Comparison of ENCODE assay signal across 9 mouse cellular contexts in the genomic region with DNA sequence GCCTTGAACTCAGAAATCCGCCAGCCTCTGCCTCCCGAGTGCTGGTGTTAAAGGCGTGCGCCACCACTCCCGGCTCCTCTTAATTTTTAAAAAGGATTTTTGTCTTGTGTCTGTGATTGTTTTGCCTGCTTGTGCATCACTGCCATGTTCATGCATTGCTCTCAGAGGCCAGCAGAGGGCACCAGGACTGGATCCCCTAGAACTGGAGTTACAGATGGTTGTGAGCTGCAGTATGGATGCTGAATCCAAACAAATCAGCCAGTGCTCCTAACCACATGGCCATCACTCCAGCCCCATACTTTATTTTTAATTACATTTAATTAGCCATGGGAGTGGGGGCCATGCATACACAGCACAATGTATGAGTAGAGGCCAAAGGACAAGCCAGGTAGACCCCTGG. TPM values are rescaled to one million over a fixed set of nuclear protein-coding genes. Genes with fewer than 3 reads are reported as not detected.
DNase-seq lines count a peak whose midpoint lies in the region; ATAC-seq and TF ChIP-seq lines count a peak whose summit lies in the region.
"Had no signal": no experiment of that assay in that cellular context is flagged by ENCODE, and none has a peak within 500 bp of the region (broad histone marks: within the 10 kb centered on the region; RNA-seq: fewer than 3 reads in every experiment).

No protein-coding gene starts in this region.

- TF ChIP-seq EP300 in heart, adult 2 months (IDR thresholded peaks at IDR 0.05; ENCODE audit: insufficient read depth, low read depth, low read length) = no peak

- no peak overlapping the region for H3K4me2 ChIP-seq in heart, embryonic 11.5 days
- no peak overlapping the region for H3K4me2 ChIP-seq in forebrain, postnatal 0 days (ENCODE audit: low read depth)
- H3K4me2 ChIP-seq: limb, embryonic 12.5 days had no signal

- H3ac ChIP-seq in C2C12 (ENCODE audit: control insufficient read depth, insufficient read length, low read depth) = no peak overlapping the region

- H3K4me3 ChIP-seq in heart, adult 2 months = no peak overlapping the region
- no peak overlapping the region for H3K4me3 ChIP-seq in heart, embryonic 11.5 days (ENCODE audit: low read depth, low read length)
- no peak overlapping the region for H3K4me3 ChIP-seq in C2C12 (ENCODE audit: insufficient read depth, poor library complexity, severe bottlenecking)
- no peak overlapping the region for H3K4me3 ChIP-seq in forebrain, postnatal 0 days (ENCODE audit: low read depth, low read length)
- H3K4me3 ChIP-seq: limb, embryonic 12.5 days had no signal

- no peaks in the 10 kb centered on the region for H3K4me1 ChIP-seq in heart, adult 2 months (ENCODE audit: control insufficient read depth, insufficient read depth, low read length)
- no peaks in the 10 kb centered on the region for H3K4me1 ChIP-seq in heart, embryonic 11.5 days (ENCODE audit: control insufficient read depth, insufficient read depth, low read length)
- no peaks in the 10 kb centered on the region for H3K4me1 ChIP-seq in forebrain, postnatal 0 days (ENCODE audit: insufficient read depth)
- H3K4me1 ChIP-seq: limb, embryonic 12.5 days had no signal

- peak; percentile 81 for TF ChIP-seq CTCF in heart, adult 2 months (IDR thresholded peaks at IDR 0.05)
- peak; percentile 41 for TF ChIP-seq CTCF in C2C12 (IDR thresholded peaks at IDR 0.05; ENCODE audit: control insufficient read depth, insufficient read depth, insufficient read length)
- peak; percentile 76 for TF ChIP-seq CTCF in forebrain, postnatal 0 days (IDR thresholded peaks at IDR 0.05; ENCODE audit: low read depth)

- no peaks in the 10 kb centered on the region for H3K79me2 ChIP-seq in heart, adult 2 months (replicated peaks; ENCODE audit: control insufficient read depth, insufficient read depth, low read length)
- no peaks in the 10 kb centered on the region for H3K79me2 ChIP-seq in C2C12 (ENCODE audit: control insufficient read depth, insufficient read depth)

- TF ChIP-seq POLR2A in heart, adult 2 months (IDR thresholded peaks at IDR 0.05; ENCODE audit: insufficient read depth, low read depth, low read length) = no peak

- H3K9me3 ChIP-seq in heart, embryonic 11.5 days (replicated peaks; ENCODE audit: control insufficient read depth, low read length) = no peaks in the 10 kb centered on the region
- H3K9me3 ChIP-seq in forebrain, postnatal 0 days (ENCODE audit: low read length) = no peaks in the 10 kb centered on the region

- no peaks in the 10 kb centered on the region for H3K27me3 ChIP-seq in heart, adult 2 months (ENCODE audit: control insufficient read depth, insufficient read depth, low read length)
- no peaks in the 10 kb centered on the region for H3K27me3 ChIP-seq in heart, embryonic 11.5 days (ENCODE audit: control insufficient read depth, insufficient read depth, low read length)
- H3K27me3 ChIP-seq in C2C12 (ENCODE audit: control insufficient read depth, insufficient read depth, insufficient read length) = peaks cover 4% of the 10 kb centered on the region
- H3K27me3 ChIP-seq in forebrain, postnatal 0 days (ENCODE audit: insufficient read depth, low read length) = no peaks in the 10 kb centered on the region
- H3K27me3 ChIP-seq: limb, embryonic 12.5 days had no signal

- no peak for ATAC-seq in heart, embryonic 11.5 days (replicated peaks; ENCODE audit: insufficient number of reproducible peaks, low FRiP score, low TSS enrichment)
- peak; percentile 43 for ATAC-seq in activated CD4-positive, CD25-positive, alpha-beta regulatory T cell, adult 4 months
- ATAC-seq in forebrain, postnatal 0 days = peak; percentile 66
- ATAC-seq in megakaryocyte-erythroid progenitor cell, adult 5-6 weeks (replicated peaks; ENCODE audit: low FRiP score, low TSS enrichment, poor library complexity, severe bottlenecking) = peak; percentile 73

- WGBS in heart, adult 2 months = 53% methylated on average over 5 of the region's 5 CpGs
- 63% methylated on average over 5 of the region's 5 CpGs for WGBS in heart, embryonic 11.5 days (ENCODE audit: insufficient replicate concordance)
- WGBS in forebrain, postnatal 0 days = 58% methylated on average over 5 of the region's 5 CpGs

- intact Hi-C loops in heart, adult 2 months (cut with DNase I) = loop anchor here (1.0 kb wide), 1 partner anchor 279 kb away; no protein-coding TSS in a partner anchor

- DNase-seq in heart, adult 2 months = peak; percentile 38 to 53
- peak; percentile 59 for DNase-seq in forebrain, postnatal 0 days
- DNase-seq in layer of hippocampus, adult 9-11 months = peak; percentile 43
- peak; percentile 54 for DNase-seq in thymus, postnatal 14 days

- H3K27ac ChIP-seq in heart, adult 2 months = no peak overlapping the region
- no peak overlapping the region for H3K27ac ChIP-seq in heart, embryonic 11.5 days (ENCODE audit: low read depth, low read length)
- H3K27ac ChIP-seq in forebrain, postnatal 0 days (ENCODE audit: low read depth, low read length) = no peak overlapping the region
- H3K27ac ChIP-seq: limb, embryonic 12.5 days had no signal

- no peak overlapping the region for H3K9ac ChIP-seq in heart, adult 2 months (ENCODE audit: low read depth, low read length)
- no peak overlapping the region for H3K9ac ChIP-seq in heart, embryonic 11.5 days (ENCODE audit: low read depth, low read length)
- H3K9ac ChIP-seq in forebrain, postnatal 0 days = no peak overlapping the region
- H3K9ac ChIP-seq: limb, embryonic 12.5 days had no signal

- no peaks in the 10 kb centered on the region for H3K79me3 ChIP-seq in C2C12 (ENCODE audit: low read depth)

- no peaks in the 10 kb centered on the region for H3K36me3 ChIP-seq in heart, adult 2 months (ENCODE audit: control insufficient read depth, insufficient read depth, low read length)
- no peaks in the 10 kb centered on the region for H3K36me3 ChIP-seq in heart, embryonic 11.5 days (ENCODE audit: control insufficient read depth, insufficient read depth, low read length)
- H3K36me3 ChIP-seq in C2C12 (ENCODE audit: control insufficient read depth, insufficient read depth) = no peaks in the 10 kb centered on the region
- H3K36me3 ChIP-seq in forebrain, postnatal 0 days (ENCODE audit: insufficient read depth) = no peaks in the 10 kb centered on the region
- H3K36me3 ChIP-seq: limb, embryonic 12.5 days had no signal

RNA-seq across cellular contexts. Expression of a gene that starts 6.4 kb away (rescaled TPM):
- total RNA-seq in heart, adult 2 months (2021) = under 1 TPM in 1 of 2 experiments, not detected in 1; 0.20 TPM
- polyA plus RNA-seq in heart, adult 2 months (2012; rRNA removed) = 0.47 and 1.8 TPM in 2 replicates
- not detected in 2 replicates for polyA plus RNA-seq in heart, embryonic 11.5 days (2014; fragmentation: Nextera tagmentation; extraction: Ambion mirVana)
- polyA plus RNA-seq in C2C12 (2012; fragmentation: generic; extraction: Trizol) = not detected
- not detected for polyA plus RNA-seq in activated CD4-positive, CD25-positive, alpha-beta regulatory T cell, adult 4 months (2017; shearing (Covaris generic))
- total RNA-seq in forebrain, postnatal 0 days (2014; rRNA removed) = not detected in 2 replicates
- 0.19 TPM in 1 of 2 replicates, not detected in the other for polyA plus RNA-seq in forebrain, postnatal 0 days (2015; fragmentation: Nextera tagmentation; extraction: Ambion mirVana)
- total RNA-seq in megakaryocyte-erythroid progenitor cell, adult 5-6 weeks (2014; fragmentation: Nextera tagmentation) = not detected in 2 replicates
- total RNA-seq in megakaryocyte-erythroid progenitor cell, adult 5-6 weeks (2017) = not detected in 2 replicates
- polyA plus RNA-seq: limb, embryonic 12.5 days had no signal

RNA-seq across cellular contexts. Expression of a gene that starts 12.7 kb away (rescaled TPM):
- 10 to 100 TPM; 42.2 to 56.7 TPM for total RNA-seq in heart, adult 2 months (2021)
- polyA plus RNA-seq in heart, adult 2 months (2012; rRNA removed) = 27.4 and 43.0 TPM in 2 replicates
- polyA plus RNA-seq in heart, embryonic 11.5 days (2014; fragmentation: Nextera tagmentation; extraction: Ambion mirVana) = 11.8 and 12.5 TPM in 2 replicates
- 15.5 TPM for polyA plus RNA-seq in C2C12 (2012; fragmentation: generic; extraction: Trizol)
- polyA plus RNA-seq in activated CD4-positive, CD25-positive, alpha-beta regulatory T cell, adult 4 months (2017; shearing (Covaris generic)) = 10 to 100 TPM; 12.5 to 13.3 TPM
- total RNA-seq in forebrain, postnatal 0 days (2014; rRNA removed) = 10.1 and 19.0 TPM in 2 replicates
- 2.9 and 4.4 TPM in 2 replicates for polyA plus RNA-seq in forebrain, postnatal 0 days (2015; fragmentation: Nextera tagmentation; extraction: Ambion mirVana)
- 43.2 and 60.4 TPM in 2 replicates for total RNA-seq in megakaryocyte-erythroid progenitor cell, adult 5-6 weeks (2014; fragmentation: Nextera tagmentation)
- 58.8 and 71.6 TPM in 2 replicates for total RNA-seq in megakaryocyte-erythroid progenitor cell, adult 5-6 weeks (2017)

RNA-seq across cellular contexts. Expression of a gene that starts 13.4 kb away (rescaled TPM):
- 10 to 100 TPM; 21.4 to 24.9 TPM for total RNA-seq in heart, adult 2 months (2021)
- polyA plus RNA-seq in heart, adult 2 months (2012; rRNA removed) = 14.7 and 25.3 TPM in 2 replicates
- 34.2 and 51.2 TPM in 2 replicates for polyA plus RNA-seq in heart, embryonic 11.5 days (2014; fragmentation: Nextera tagmentation; extraction: Ambion mirVana)
- polyA plus RNA-seq in C2C12 (2012; fragmentation: generic; extraction: Trizol) = 31.9 TPM
- 10 to 100 TPM; 41.6 to 57.9 TPM for polyA plus RNA-seq in activated CD4-positive, CD25-positive, alpha-beta regulatory T cell, adult 4 months (2017; shearing (Covaris generic))
- 33.7 and 41.5 TPM in 2 replicates for total RNA-seq in forebrain, postnatal 0 days (2014; rRNA removed)
- 48.6 and 52.7 TPM in 2 replicates for polyA plus RNA-seq in forebrain, postnatal 0 days (2015; fragmentation: Nextera tagmentation; extraction: Ambion mirVana)
- total RNA-seq in megakaryocyte-erythroid progenitor cell, adult 5-6 weeks (2014; fragmentation: Nextera tagmentation) = 60.1 and 94.2 TPM in 2 replicates
- total RNA-seq in megakaryocyte-erythroid progenitor cell, adult 5-6 weeks (2017) = 63.5 and 87.7 TPM in 2 replicates

RNA-seq across cellular contexts. Expression of a gene that starts 13.6 kb away (rescaled TPM):
- 1 to 10 TPM; 3.5 to 3.7 TPM for total RNA-seq in heart, adult 2 months (2021)
- 2.2 and 3.7 TPM in 2 replicates for polyA plus RNA-seq in heart, adult 2 months (2012; rRNA removed)
- polyA plus RNA-seq in heart, embryonic 11.5 days (2014; fragmentation: Nextera tagmentation; extraction: Ambion mirVana) = 4.6 and 5.2 TPM in 2 replicates
- 1.8 TPM for polyA plus RNA-seq in C2C12 (2012; fragmentation: generic; extraction: Trizol)
- 1 to 10 TPM; 2.6 to 3.0 TPM for polyA plus RNA-seq in activated CD4-positive, CD25-positive, alpha-beta regulatory T cell, adult 4 months (2017; shearing (Covaris generic))
- total RNA-seq in forebrain, postnatal 0 days (2014; rRNA removed) = 5.7 and 6.9 TPM in 2 replicates
- polyA plus RNA-seq in forebrain, postnatal 0 days (2015; fragmentation: Nextera tagmentation; extraction: Ambion mirVana) = 3.6 and 4.6 TPM in 2 replicates
- total RNA-seq in megakaryocyte-erythroid progenitor cell, adult 5-6 weeks (2014; fragmentation: Nextera tagmentation) = 5.4 and 5.5 TPM in 2 replicates
- 7.5 and 8.1 TPM in 2 replicates for total RNA-seq in megakaryocyte-erythroid progenitor cell, adult 5-6 weeks (2017)

RNA-seq across cellular contexts. Expression of a gene that starts 15.0 kb away (rescaled TPM):
- not detected for total RNA-seq in heart, adult 2 months (2021)
- not detected in 2 replicates for polyA plus RNA-seq in heart, adult 2 months (2012; rRNA removed)
- polyA plus RNA-seq in heart, embryonic 11.5 days (2014; fragmentation: Nextera tagmentation; extraction: Ambion mirVana) = not detected in 2 replicates
- not detected for polyA plus RNA-seq in C2C12 (2012; fragmentation: generic; extraction: Trizol)
- polyA plus RNA-seq in activated CD4-positive, CD25-positive, alpha-beta regulatory T cell, adult 4 months (2017; shearing (Covaris generic)) = 1 to 10 TPM in 1 of 2 experiments, not detected in 1; 3.0 TPM
- total RNA-seq in forebrain, postnatal 0 days (2014; rRNA removed) = not detected in 2 replicates
- not detected in 2 replicates for polyA plus RNA-seq in forebrain, postnatal 0 days (2015; fragmentation: Nextera tagmentation; extraction: Ambion mirVana)
- total RNA-seq in megakaryocyte-erythroid progenitor cell, adult 5-6 weeks (2014; fragmentation: Nextera tagmentation) = 4.1 TPM in 1 of 2 replicates, not detected in the other
- total RNA-seq in megakaryocyte-erythroid progenitor cell, adult 5-6 weeks (2017) = not detected in 2 replicates
- polyA plus RNA-seq: limb, embryonic 12.5 days had no signal
